Mouse (Mus musculus): ENCODE data around the gene Cbr4.

DNA sequence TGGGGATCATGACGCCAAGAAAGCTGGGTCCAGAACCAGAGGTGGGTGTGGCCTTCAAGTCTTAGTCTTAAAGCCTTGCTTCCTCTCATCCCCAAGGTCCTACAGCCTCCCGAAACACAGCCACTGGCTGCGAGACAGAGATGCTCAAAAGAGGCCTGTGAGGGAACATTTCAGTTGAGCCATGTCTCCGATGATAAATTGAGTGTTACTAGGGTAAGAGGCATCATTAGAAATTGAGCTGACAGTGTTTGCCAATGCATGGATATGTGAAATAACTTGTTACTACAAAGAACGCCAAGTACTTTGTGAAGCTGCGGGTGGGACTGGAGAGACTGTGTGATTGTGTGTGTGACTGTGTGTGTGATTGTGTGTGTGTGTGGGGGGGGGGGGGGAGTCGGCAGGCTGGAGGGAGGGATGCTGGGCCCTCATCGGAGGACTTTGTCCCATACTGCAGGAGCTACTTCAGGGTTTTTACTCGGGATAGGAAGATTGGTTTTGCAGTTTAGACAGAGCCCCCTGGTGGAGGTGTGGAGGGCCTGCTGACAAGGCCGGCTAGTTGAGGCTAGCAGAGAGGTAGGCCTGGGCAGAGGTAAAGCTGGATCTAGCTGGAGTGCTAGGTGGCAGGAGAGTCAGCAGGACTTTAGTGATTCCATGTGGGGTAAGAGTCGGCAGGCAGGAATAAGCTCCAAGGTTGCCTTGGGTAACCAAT, 7.9 kb upstream of the Cbr4 start:
- 0 out of 2 replicates have a peak, but pooled peaks have one; percentile 14 for TF ChIP-seq EP300 (IDR thresholded peaks at IDR 0.05; ENCODE audit: insufficient read depth, low read depth, low read length)
- peak; percentile 80 for TF ChIP-seq CTCF (IDR thresholded peaks at IDR 0.05; ENCODE audit: low read depth, low read length)
